Mouse (Mus musculus) kidney, postnatal 25 days (tissue): Measurements from ENCODE around the gene Psmc3ip.
A peak's percentile ranks its signal among the peaks of the same experiment; 100 is the strongest.
"Not testable (repeated sequence)": the region's sequence is repeated elsewhere in the genome, so short reads cannot be mapped to it uniquely, and the experiment has no call there.

Experiments used
- DNase-seq, 2 experiments: peaks; one replicate each; pipeline ENCODE4 v3.0.0; 2021; ENCODE audit warnings: mixed read lengths in 2 of 2

Psmc3ip gene

GRCm38 (mm10) chr11:101095314-101096024, at the start of gene Psmc3ip:
Psmc3ip (minus strand) TSS chr11:101095436.
- DNase-seq, result peak; percentile 97 to 98

- DNase-seq, result peak; percentile 46 to 75
These were observed 48.3 kb upstream of the Psmc3ip start for GRCm38 (mm10) chr11:101143338-101144225.

GRCm38 (mm10) chr11:101142215-101142967, 47.2 kb upstream of the Psmc3ip start:
- DNase-seq, result no peak

GRCm38 (mm10) chr11:101141088-101141487, 45.9 kb upstream of the Psmc3ip start:
- no peak for DNase-seq

GRCm38 (mm10) chr11:101140164-101140819, 45.1 kb upstream of the Psmc3ip start:
- DNase-seq, result peak; percentile 42 to 47

- peak; percentile 68 to 81 for DNase-seq
These were observed 43.4 kb upstream of the Psmc3ip start for GRCm38 (mm10) chr11:101138536-101139181.

GRCm38 (mm10) chr11:101137000-101137399, 41.8 kb upstream of the Psmc3ip start:
- DNase-seq, result no peak

- peak in 1 of 2 experiments; percentile 18 for DNase-seq
These were observed 39.1 kb upstream of the Psmc3ip start for GRCm38 (mm10) chr11:101134217-101134865.

GRCm38 (mm10) chr11:101133037-101133436, 37.8 kb upstream of the Psmc3ip start:
- peak; percentile 35 to 45 for DNase-seq

- DNase-seq, result peak; percentile 49 to 53
These were observed 36.5 kb upstream of the Psmc3ip start for GRCm38 (mm10) chr11:101131701-101132100.

GRCm38 (mm10) chr11:101131187-101131586, 36.0 kb upstream of the Psmc3ip start:
- no peak for DNase-seq

- DNase-seq, result peak in 1 of 2 experiments; percentile 53
These were observed 35.0 kb upstream of the Psmc3ip start for GRCm38 (mm10) chr11:101130056-101130756.

- DNase-seq, result no peak
These were observed 33.9 kb upstream of the Psmc3ip start for GRCm38 (mm10) chr11:101128996-101129577.

GRCm38 (mm10) chr11:101127075-101127474, 31.8 kb upstream of the Psmc3ip start:
- DNase-seq, result peak in 1 of 2 experiments; percentile 37

GRCm38 (mm10) chr11:101125008-101125407, 29.8 kb upstream of the Psmc3ip start:
- DNase-seq, result not testable (repeated sequence)

GRCm38 (mm10) chr11:101124494-101124893, 29.3 kb upstream of the Psmc3ip start:
- not testable (repeated sequence) for DNase-seq

GRCm38 (mm10) chr11:101120545-101121188, 25.4 kb upstream of the Psmc3ip start:
- no peak for DNase-seq

- peak; percentile 98 to 99 for DNase-seq
These were observed 24.7 kb upstream of the Psmc3ip start, which contains the start of the genes Retreg3 and Tubg1 for GRCm38 (mm10) chr11:101119761-101120544. Retreg3 (minus strand) TSS chr11:101119893. Tubg1 (plus strand) TSS chr11:101119938.
